26 mouse cellular contexts compared by ENCODE assay signal in the genomic region with DNA sequence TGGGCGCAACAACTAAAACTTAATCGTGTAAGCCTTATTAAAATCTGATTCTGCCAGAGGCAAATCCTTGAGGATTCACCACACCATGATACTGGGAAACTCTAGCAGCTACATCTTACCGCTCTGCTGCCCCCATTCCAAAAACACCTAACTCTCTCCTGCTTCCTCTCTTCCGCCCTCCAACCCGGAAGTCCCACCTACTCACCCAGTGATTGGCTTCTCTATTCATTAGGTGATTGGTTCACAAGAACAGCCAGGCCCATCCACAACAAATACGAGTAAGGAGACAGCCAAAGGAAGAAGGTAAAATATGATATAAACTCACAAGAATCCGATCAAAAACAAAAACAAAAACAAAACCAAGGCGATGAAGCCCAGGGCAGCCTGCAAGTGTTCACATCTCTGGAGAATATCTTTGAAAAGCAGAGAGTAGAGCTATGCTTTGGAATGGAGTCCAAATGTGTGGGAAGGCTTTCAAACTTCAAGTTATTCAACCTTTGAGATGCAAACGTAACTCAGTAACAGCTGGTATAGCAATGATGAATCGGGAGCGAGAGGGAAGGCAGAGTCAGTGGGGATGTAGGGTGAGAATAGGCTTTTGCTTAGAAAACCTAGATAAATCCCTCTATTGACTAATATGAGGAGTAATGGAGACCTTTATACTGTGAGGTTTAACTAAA.
DNase-seq lines count a peak whose midpoint lies in the region; TF ChIP-seq lines count a peak whose summit lies in the region.
"Had no signal": no experiment of that assay in that cellular context is flagged by ENCODE, and none has a peak within 500 bp of the region (broad histone marks: within the 10 kb centered on the region; RNA-seq: fewer than 3 reads in every experiment).

No protein-coding gene starts in this region.

- no peak for TF ChIP-seq POLR2A in testis, adult 2 months (IDR thresholded peaks at IDR 0.05; ENCODE audit: control insufficient read depth, low read depth, low read length)

- peak; percentile 88 for DNase-seq in heart, adult 11 months
- DNase-seq in heart, adult 18-20 months, result no peak
- DNase-seq in testis, postnatal 10 days (ENCODE audit: low spot score), result no peak
- DNase-seq in R1 (ENCODE audit: low read depth, low spot score), result peak; percentile 91
- peak; percentile 42 for DNase-seq in yolk sac, embryonic 10.5 days (ENCODE audit: low spot score)
- DNase-seq in neural tube, embryonic 10.5 days (ENCODE audit: extremely low spot score, low spot score), result no peak
- DNase-seq in ovary, adult 18-20 months (ENCODE audit: low spot score), result no peak
- DNase-seq: adrenal gland, postnatal 10 days; cerebellum, adult 11 months; cerebellum, adult 9-10 months; cerebellum, postnatal 36 days; gastrocnemius, adult 2 months; gastrocnemius, postnatal 36 days; heart, postnatal 14 days; kidney, adult 18-20 months; kidney, postnatal 25 days; left cerebral cortex, postnatal 4 days; lung, embryonic 14.5 days; lung, postnatal 14 days; right cerebral cortex, postnatal 4 days; thymus, postnatal 14 days had no signal

- peak overlapping the region; percentile 63 for H3K27ac ChIP-seq in testis, adult 2 months (ENCODE audit: control insufficient read depth, insufficient read depth, low read depth, low read length)
- H3K27ac ChIP-seq: embryonic facial prominence, embryonic 12.5 days; gastrocnemius, adult 2 months; kidney, embryonic 15.5 days; liver, embryonic 14.5 days; midbrain, embryonic 12.5 days had no signal

- H3K27me3 ChIP-seq in testis, adult 2 months (ENCODE audit: control insufficient read depth, insufficient read depth, low read length), result no peaks in the 10 kb centered on the region
- H3K27me3 ChIP-seq: embryonic facial prominence, embryonic 12.5 days; kidney, embryonic 15.5 days; midbrain, embryonic 12.5 days had no signal

- peaks cover 6% of the 10 kb centered on the region for H3K4me1 ChIP-seq in testis, adult 2 months (ENCODE audit: control insufficient read depth, insufficient read depth, low read length)
- H3K4me1 ChIP-seq: embryonic facial prominence, embryonic 12.5 days; kidney, embryonic 15.5 days; midbrain, embryonic 12.5 days had no signal

- no peaks in the 10 kb centered on the region for H3K36me3 ChIP-seq in testis, adult 2 months (ENCODE audit: control insufficient read depth, insufficient read depth, low read length)
- H3K36me3 ChIP-seq: embryonic facial prominence, embryonic 12.5 days; kidney, embryonic 15.5 days; midbrain, embryonic 12.5 days had no signal

- peak overlapping the region; percentile 86 for H3K4me3 ChIP-seq in testis, adult 2 months (ENCODE audit: control insufficient read depth, low read depth, low read length)
- H3K4me3 ChIP-seq: embryonic facial prominence, embryonic 12.5 days; gastrocnemius, adult 2 months; kidney, embryonic 15.5 days; midbrain, embryonic 12.5 days had no signal

- TF ChIP-seq CTCF in testis, adult 2 months (IDR thresholded peaks at IDR 0.05; ENCODE audit: control insufficient read depth, insufficient read depth, insufficient replicate concordance, low read depth, low read length), result no peak

Comparison
In these comparisons a context has a peak if more than half of its experiments do, and no peak if none do; other contexts are left out.
1. DNase-seq: peak in heart, adult 11 months (single experiment), R1 (single experiment) and yolk sac, embryonic 10.5 days (single experiment); none in heart, adult 18-20 months (0 of 2), testis, postnatal 10 days (single experiment), neural tube, embryonic 10.5 days (single experiment) and ovary, adult 18-20 months (single experiment).